Mouse (Mus musculus) heart, postnatal 0 days (tissue): ENCODE measurements at regions not wholly inside any gene's neighbourhood (a gene's known extent, or its start where the extent isn't known, plus 50 kb on each side); places are given as distances from the start of the nearest gene placed in this dataset.

ENCODE experiments used
- ATAC-seq: fragments of 200-750 bp; cut with Nextera tagmentation; 2 replicates; pipeline ENCODE4 v1.8.0; 2017; ENCODE audit warnings: low read depth, moderate number of reproducible peaks, moderate library complexity; ENCODE audit not compliant: insufficient read depth
- DNase-seq: peaks from one replicate; pipeline ENCODE4 v3.0.0-alpha.2; 2016; ENCODE audit warnings: low spot score
- H3K27ac ChIP-seq: fragments of 300-500 bp; sonication (generic); 2 replicates; pipeline ENCODE4 v1.5.1; 2014; ENCODE audit warnings: low read depth, mild to moderate bottlenecking
- H3K27me3 ChIP-seq: fragments of 300-500 bp; sonication (generic); 2 replicates; pipeline ENCODE4 v1.6.1; 2014; ENCODE audit warnings: low read length, mixed read lengths; ENCODE audit not compliant: control insufficient read depth, insufficient read depth
- H3K36me3 ChIP-seq: fragments of 300-500 bp; sonication (generic); replicated peaks from 2 replicates; pipeline ENCODE4 v1.6.1; 2014; ENCODE audit warnings: low read length, mixed read lengths; ENCODE audit not compliant: control insufficient read depth, insufficient read depth
- H3K4me1 ChIP-seq: fragments of 300-500 bp; sonication (generic); 2 replicates; pipeline ENCODE4 v1.6.1; 2014; ENCODE audit warnings: antibody characterized with exemption; ENCODE audit not compliant: control insufficient read depth, insufficient read depth
- H3K4me2 ChIP-seq: fragments of 300-500 bp; sonication (generic); 2 replicates; pipeline ENCODE4 v1.6.1; 2014; ENCODE audit warnings: low read depth, mild to moderate bottlenecking, low read length, moderate library complexity
- H3K4me3 ChIP-seq: fragments of 300-500 bp; sonication (generic); 2 replicates; pipeline ENCODE4 v1.5.1; 2014; ENCODE audit warnings: low read depth, low read length
- H3K9ac ChIP-seq: fragments of 300-500 bp; sonication (generic); replicated peaks from 2 replicates; pipeline ENCODE4 v1.6.1; 2014; ENCODE audit warnings: low read depth, low read length, mixed read lengths
- H3K9me3 ChIP-seq: fragments of 300-500 bp; sonication (generic); replicated peaks from 2 replicates; pipeline ENCODE4 v1.6.1; 2016; ENCODE audit warnings: low read length; ENCODE audit not compliant: control insufficient read depth
- CTCF ChIP-seq: IDR thresholded peaks from 2 replicates; pipeline ENCODE4 v1.5.1; 2016; ENCODE audit warnings: antibody characterized with exemption, control low read depth, low read depth
- EP300 ChIP-seq: IDR thresholded peaks from 2 replicates; pipeline ENCODE4 v1.6.1; 2016; ENCODE audit warnings: antibody characterized with exemption, low read depth
- WGBS: fragments of 180-500 bp; shearing (Covaris S2); extraction: QIAGEN DNeasy Blood & Tissue Kit; methylation state at CpG from one replicate; pipeline ENCODE4 v1.1.7; 2014; 5-methylcytosine and 5-hydroxymethylcytosine counted together

- Histone ChIP-seq H3K4me1 (no peaks in the 10 kb centered on the region), H3K4me3 (no peak overlapping the region), H3K36me3 (no peaks in the 10 kb centered on the region), H3K27me3 (0 out of 2 replicates have a peak, but pooled peaks cover 5% of the 10 kb centered on the region), H3K9me3 (no peaks in the 10 kb centered on the region), H3K9ac (no peak overlapping the region), H3K4me2 (no peak overlapping the region), H3K27ac (no peak overlapping the region)
- 77% methylated on average over 2 of the region's 2 CpGs for WGBS
- no peak for DNase-seq
- ATAC-seq, result no peak
- TF ChIP-seq EP300 (no peak), CTCF (no peak)
Observed at GRCm38 (mm10) chr8:26731111-26731510, 246.0 kb upstream of the Zfp703 start.

GRCm38 (mm10) chr8:26744424-26744823 is 232.7 kb upstream of the Zfp703 start:
- H3K4me2 ChIP-seq, result no peak overlapping the region
- H3K9me3 ChIP-seq, result no peaks in the 10 kb centered on the region
- H3K27me3 ChIP-seq, result no peaks in the 10 kb centered on the region
- TF ChIP-seq CTCF (no peak), EP300 (no peak)
- no peak for DNase-seq
- 75% methylated on average over 3 of the region's 3 CpGs for WGBS
- no peak for ATAC-seq
- no peaks in the 10 kb centered on the region for H3K36me3 ChIP-seq
- no peak overlapping the region for H3K4me3 ChIP-seq
- no peaks in the 10 kb centered on the region for H3K4me1 ChIP-seq
- no peak overlapping the region for H3K9ac ChIP-seq
- H3K27ac ChIP-seq, result no peak overlapping the region

GRCm38 (mm10) chr8:26746811-26747210 is 230.3 kb upstream of the Zfp703 start:
- no peaks in the 10 kb centered on the region for H3K27me3 ChIP-seq
- no peaks in the 10 kb centered on the region for H3K36me3 ChIP-seq
- no peak for ATAC-seq
- no peak overlapping the region for H3K9ac ChIP-seq
- H3K4me1 ChIP-seq, result no peaks in the 10 kb centered on the region
- H3K4me3 ChIP-seq, result no peak overlapping the region
- WGBS, result 92% methylated on average over 3 of the region's 3 CpGs
- no peaks in the 10 kb centered on the region for H3K9me3 ChIP-seq
- TF ChIP-seq EP300, result no peak
- no peak for TF ChIP-seq CTCF
- no peak overlapping the region for H3K4me2 ChIP-seq
- H3K27ac ChIP-seq, result no peak overlapping the region
- DNase-seq, result no peak

- Histone ChIP-seq H3K4me2 (no peak overlapping the region), H3K4me3 (no peak overlapping the region), H3K4me1 (no peaks in the 10 kb centered on the region), H3K36me3 (no peaks in the 10 kb centered on the region), H3K27ac (no peak overlapping the region), H3K9me3 (no peaks in the 10 kb centered on the region), H3K9ac (no peak overlapping the region), H3K27me3 (no peaks in the 10 kb centered on the region)
- no peak for ATAC-seq
- no peak for TF ChIP-seq CTCF
- no peak for TF ChIP-seq EP300
- 70% methylated on average over 19 of the region's 19 CpGs for WGBS
- DNase-seq, result no peak
Observed at GRCm38 (mm10) chr8:26747241-26747972, 229.7 kb upstream of the Zfp703 start.

GRCm38 (mm10) chr8:26748161-26748971 is 228.8 kb upstream of the Zfp703 start:
- Histone ChIP-seq H3K4me2 (no peak overlapping the region), H3K27ac (no peak overlapping the region), H3K36me3 (no peaks in the 10 kb centered on the region), H3K4me1 (no peaks in the 10 kb centered on the region), H3K9me3 (no peaks in the 10 kb centered on the region), H3K9ac (no peak overlapping the region), H3K4me3 (no peak overlapping the region), H3K27me3 (no peaks in the 10 kb centered on the region)
- no peak for ATAC-seq
- 67% methylated on average over 14 of the region's 14 CpGs for WGBS
- DNase-seq, result no peak
- TF ChIP-seq EP300, result no peak
- TF ChIP-seq CTCF, result no peak

- Histone ChIP-seq H3K4me3 (no peak overlapping the region), H3K36me3 (no peaks in the 10 kb centered on the region), H3K4me1 (no peaks in the 10 kb centered on the region), H3K27ac (no peak overlapping the region), H3K9ac (no peak overlapping the region), H3K9me3 (no peaks in the 10 kb centered on the region), H3K4me2 (no peak overlapping the region), H3K27me3 (no peaks in the 10 kb centered on the region)
- ATAC-seq (no peak), DNase-seq (no peak)
- WGBS, result 59% methylated on average over 1 of the region's 1 CpGs
- TF ChIP-seq CTCF (no peak), EP300 (no peak)
Observed at GRCm38 (mm10) chr8:26748972-26749291, 228.2 kb upstream of the Zfp703 start.
